Mouse (Mus musculus) left cerebral cortex, adult 11 months (tissue): Measurements from ENCODE around the gene Gm28870.
"Not testable (repeated sequence)": the region's sequence is repeated elsewhere in the genome, so short reads cannot be mapped to it uniquely, and the experiment has no call there.

Experiments used
- DNase-seq: peaks from one replicate; pipeline ENCODE4 v3.0.0; 2022; ENCODE audit warnings: low spot score

Gm28870 gene

GRCm38 (mm10) chrY:50096976-50097375 lies at the start of gene Gm28870:
TSS of gene Gm28870 (plus strand) at chrY:50097276.
- DNase-seq, result not testable (repeated sequence)
